Mouse (Mus musculus): ENCODE measurements around the gene Nhsl1. TPM values are rescaled to one million over a fixed set of nuclear protein-coding genes. Genes with fewer than 3 reads are reported as not detected.
"Not testable (repeated sequence)": the region's sequence is repeated elsewhere in the genome, so short reads cannot be mapped to it uniquely, and the experiment has no call there.

The Nhsl1 gene
- polyA plus RNA-seq, 1 experiment from 2014 or later = 8.1 TPM

- 91% methylated on average over 4 of the region's 4 CpGs for WGBS
- H3K27ac ChIP-seq (ENCODE audit: low read length) = no peak overlapping the region
- no peaks in the 10 kb centered on the region for H3K9me3 ChIP-seq (ENCODE audit: control insufficient read depth, low read length)
- no peak overlapping the region for H3K9ac ChIP-seq (ENCODE audit: low read depth, low read length)
- H3K4me1 ChIP-seq (ENCODE audit: control insufficient read depth, insufficient read depth, low read length) = 0 out of 2 replicates have a peak, but pooled peaks cover 2% of the 10 kb centered on the region
- ATAC-seq = no peak
- H3K4me3 ChIP-seq (ENCODE audit: low read length) = no peak overlapping the region
- peaks cover 13% of the 10 kb centered on the region; the same call in 1 of the 2 replicates for H3K36me3 ChIP-seq (ENCODE audit: control insufficient read depth, insufficient read depth, low read length)
- no peaks in the 10 kb centered on the region for H3K27me3 ChIP-seq (replicated peaks; ENCODE audit: control insufficient read depth, insufficient read depth, low read length)
- H3K4me2 ChIP-seq (ENCODE audit: low read depth, low read length) = no peak overlapping the region
Observed at GRCm38 (mm10) chr10:18530161-18530560, 211.4 kb downstream of the Nhsl1 start.

DNA sequence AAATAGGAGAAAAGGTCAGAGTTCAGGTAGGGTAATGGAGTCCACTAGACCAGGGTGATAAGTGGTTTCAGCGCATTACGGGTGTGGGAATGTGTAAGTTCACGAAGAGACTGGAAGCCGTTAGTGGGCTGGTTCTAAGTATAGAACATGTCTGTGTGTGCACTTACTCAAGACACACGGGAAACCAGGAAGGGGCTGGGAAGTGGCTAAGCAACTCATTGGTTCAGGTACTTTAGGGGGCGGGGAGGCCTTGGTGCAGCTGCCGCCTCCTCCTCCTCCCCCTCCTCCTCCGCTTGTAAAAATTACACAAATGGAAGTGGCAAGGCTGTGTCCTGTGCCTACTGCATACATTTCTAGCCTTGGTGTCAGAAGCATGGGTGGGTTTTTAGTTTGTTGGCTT, 213.5 kb downstream of the Nhsl1 start:
- Histone ChIP-seq H3K27me3 (replicated peaks; ENCODE audit: control insufficient read depth, insufficient read depth, low read length) (no peaks in the 10 kb centered on the region), H3K4me2 (ENCODE audit: low read depth, low read length) (no peak overlapping the region), H3K4me1 (ENCODE audit: control insufficient read depth, insufficient read depth, low read length) (no peaks in the 10 kb centered on the region), H3K9ac (ENCODE audit: low read depth, low read length) (no peak overlapping the region), H3K36me3 (ENCODE audit: control insufficient read depth, insufficient read depth, low read length) (peaks cover 7% of the 10 kb centered on the region; the same call in 1 of the 2 replicates), H3K4me3 (ENCODE audit: low read length) (no peak overlapping the region), H3K9me3 (ENCODE audit: control insufficient read depth, low read length) (no peaks in the 10 kb centered on the region), H3K27ac (ENCODE audit: low read length) (no peak overlapping the region)
- ATAC-seq = no peak
- WGBS = 66% methylated on average over 8 of the region's 8 CpGs

- Histone ChIP-seq H3K36me3 (ENCODE audit: control insufficient read depth, insufficient read depth, low read length) (0 out of 2 replicates have a peak, but pooled peaks cover under 1% of the 10 kb centered on the region), H3K4me1 (ENCODE audit: control insufficient read depth, insufficient read depth, low read length) (no peaks in the 10 kb centered on the region), H3K27ac (ENCODE audit: low read length) (no peak overlapping the region), H3K4me3 (ENCODE audit: low read length) (no peak overlapping the region), H3K9ac (ENCODE audit: low read depth, low read length) (no peak overlapping the region), H3K4me2 (ENCODE audit: low read depth, low read length) (no peak overlapping the region), H3K27me3 (replicated peaks; ENCODE audit: control insufficient read depth, insufficient read depth, low read length) (no peaks in the 10 kb centered on the region), H3K9me3 (ENCODE audit: control insufficient read depth, low read length) (no peaks in the 10 kb centered on the region)
- ATAC-seq = no peak
- WGBS = 95% methylated on average over 2 of the region's 2 CpGs
Observed at GRCm38 (mm10) chr10:18536889-18537288, 218.1 kb downstream of the Nhsl1 start.

DNA sequence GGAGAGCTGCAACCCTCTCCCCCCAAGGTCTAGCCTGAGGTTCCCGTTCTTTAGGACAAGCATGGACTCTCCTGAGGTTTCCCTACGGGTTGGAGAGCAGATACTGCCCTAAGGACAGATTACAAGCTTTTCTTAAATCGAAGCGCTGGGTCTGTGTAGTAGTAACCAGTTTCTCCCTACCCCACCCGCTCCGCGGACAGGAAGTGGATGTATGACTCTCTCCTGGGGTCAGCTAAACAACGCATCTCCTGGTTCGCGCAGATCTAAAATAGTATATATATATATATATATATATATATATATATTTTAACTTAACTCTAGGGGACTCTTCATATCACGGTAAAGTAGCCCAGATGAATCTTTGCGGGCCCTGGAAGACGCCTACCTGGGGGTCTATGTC, 226.5 kb downstream of the Nhsl1 start:
- Histone ChIP-seq H3K27ac (ENCODE audit: low read length) (peak overlapping the region; percentile 27; the same call in 1 of the 2 replicates), H3K4me2 (ENCODE audit: low read depth, low read length) (peak overlapping the region; percentile 95), H3K27me3 (replicated peaks; ENCODE audit: control insufficient read depth, insufficient read depth, low read length) (no peaks in the 10 kb centered on the region), H3K36me3 (ENCODE audit: control insufficient read depth, insufficient read depth, low read length) (no peaks in the 10 kb centered on the region), H3K4me3 (ENCODE audit: low read length) (peak overlapping the region; percentile 67), H3K4me1 (ENCODE audit: control insufficient read depth, insufficient read depth, low read length) (peaks cover 9% of the 10 kb centered on the region; the same call in 1 of the 2 replicates), H3K9ac (ENCODE audit: low read depth, low read length) (peak overlapping the region; percentile 79), H3K9me3 (ENCODE audit: control insufficient read depth, low read length) (no peaks in the 10 kb centered on the region)
- whole genome bisulfite sequencing = 4% methylated on average over 13 of the region's 13 CpGs
- ATAC-seq = no peak

- WGBS = 1% methylated on average over 22 of the region's 22 CpGs
Observed at GRCm38 (mm10) chr10:18545813-18546235, 227.0 kb downstream of the Nhsl1 start, which contains the start of gene Hebp2. Gene Hebp2, minus strand, starts transcription at chr10:18546076.

DNA sequence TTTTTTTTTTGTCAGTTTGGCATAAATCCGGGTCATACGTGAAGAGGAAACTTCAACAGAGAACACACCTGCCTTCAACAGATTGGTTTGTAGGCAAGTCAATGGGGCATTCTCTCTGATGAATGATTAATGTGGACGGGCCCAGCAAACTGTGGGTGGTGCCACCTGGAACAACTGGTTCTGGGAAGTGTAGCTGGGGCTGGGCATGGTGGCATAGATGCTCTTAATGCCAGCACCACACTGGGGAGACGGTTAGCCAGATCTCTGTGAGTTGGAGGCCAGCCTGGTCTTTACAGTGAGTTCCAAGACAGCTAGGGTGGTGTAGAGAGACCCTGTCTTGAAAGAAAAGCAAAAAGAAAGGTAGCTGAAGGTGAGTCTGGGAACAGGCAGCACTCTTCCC, 228.6 kb downstream of the Nhsl1 start:
- H3K36me3 ChIP-seq (ENCODE audit: control insufficient read depth, insufficient read depth, low read length) = no peaks in the 10 kb centered on the region
- WGBS = 63% methylated on average over 4 of the region's 4 CpGs
- no peaks in the 10 kb centered on the region for H3K9me3 ChIP-seq (ENCODE audit: control insufficient read depth, low read length)
- H3K27me3 ChIP-seq (replicated peaks; ENCODE audit: control insufficient read depth, insufficient read depth, low read length) = no peaks in the 10 kb centered on the region
- 0 out of 2 replicates have a peak, but pooled peaks have one; percentile 4 for ATAC-seq
- H3K4me1 ChIP-seq (ENCODE audit: control insufficient read depth, insufficient read depth, low read length) = peaks cover 9% of the 10 kb centered on the region; the same call in 1 of the 2 replicates
- H3K4me3 ChIP-seq (ENCODE audit: low read length) = no peak overlapping the region
- no peak overlapping the region for H3K4me2 ChIP-seq (ENCODE audit: low read depth, low read length)
- no peak overlapping the region for H3K9ac ChIP-seq (ENCODE audit: low read depth, low read length)
- H3K27ac ChIP-seq (ENCODE audit: low read length) = no peak overlapping the region

More at GRCm38 (mm10) chr10:18545813-18546235, 227.0 kb downstream of the Nhsl1 start, which contains the start of gene Hebp2:
- H3K9me3 ChIP-seq (ENCODE audit: control insufficient read depth, low read length) = no peaks in the 10 kb centered on the region
- H3K9ac ChIP-seq (ENCODE audit: low read depth, low read length) = peak within 1 kb of the TSS; percentile 79
- H3K4me2 ChIP-seq (ENCODE audit: low read depth, low read length) = peak within 1 kb of the TSS; percentile 95
- H3K36me3 ChIP-seq (ENCODE audit: control insufficient read depth, insufficient read depth, low read length) = no peaks in the 10 kb centered on the region
- no peaks in the 10 kb centered on the region for H3K27me3 ChIP-seq (replicated peaks; ENCODE audit: control insufficient read depth, insufficient read depth, low read length)
- peak within 1 kb of the TSS; percentile 27; the same call in 1 of the 2 replicates for H3K27ac ChIP-seq (ENCODE audit: low read length)
- H3K4me1 ChIP-seq (ENCODE audit: control insufficient read depth, insufficient read depth, low read length) = peaks cover 9% of the 10 kb centered on the region; the same call in 1 of the 2 replicates
- H3K4me3 ChIP-seq (ENCODE audit: low read length) = peak within 1 kb of the TSS; percentile 67
- peak; percentile 88 for ATAC-seq

- no peaks in the 10 kb centered on the region for H3K9me3 ChIP-seq (ENCODE audit: control insufficient read depth, low read length)
- peaks cover 9% of the 10 kb centered on the region; the same call in 1 of the 2 replicates for H3K4me1 ChIP-seq (ENCODE audit: control insufficient read depth, insufficient read depth, low read length)
- WGBS = 9% methylated on average over 35 of the region's 35 CpGs
- no peaks in the 10 kb centered on the region for H3K36me3 ChIP-seq (ENCODE audit: control insufficient read depth, insufficient read depth, low read length)
- H3K27me3 ChIP-seq (replicated peaks; ENCODE audit: control insufficient read depth, insufficient read depth, low read length) = no peaks in the 10 kb centered on the region
- H3K4me3 ChIP-seq (ENCODE audit: low read length) = peak overlapping the region; percentile 43
- peak overlapping the region; percentile 49; the same call in 1 of the 2 replicates for H3K9ac ChIP-seq (ENCODE audit: low read depth, low read length)
- no peak; the same call in 1 of the 2 replicates for ATAC-seq
- peak overlapping the region; percentile 71 for H3K4me2 ChIP-seq (ENCODE audit: low read depth, low read length)
- no peak overlapping the region for H3K27ac ChIP-seq (ENCODE audit: low read length)
Observed at GRCm38 (mm10) chr10:18549321-18550216, 230.8 kb downstream of the Nhsl1 start.

DNA sequence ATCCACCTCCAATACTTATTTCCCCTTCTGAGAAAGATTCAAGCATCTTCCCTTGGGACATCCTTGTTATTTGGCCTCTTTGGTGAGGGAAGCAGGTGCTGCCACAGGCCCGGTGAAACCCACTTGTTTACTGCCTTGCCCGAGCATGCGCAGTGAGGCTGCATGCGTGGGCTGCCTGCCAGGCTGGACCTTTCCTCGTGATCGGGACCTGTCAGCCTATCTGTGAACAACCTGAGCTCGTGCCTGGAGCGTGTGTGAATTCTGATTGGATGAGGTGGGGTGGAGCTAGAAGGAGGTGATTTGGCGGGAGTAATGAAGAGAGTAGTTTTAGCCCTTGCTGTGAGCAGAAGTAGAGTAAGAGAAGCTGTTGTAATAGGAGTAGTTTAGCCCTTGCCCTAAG, 240.3 kb downstream of the Nhsl1 start:
- not testable (repeated sequence) for H3K4me3 ChIP-seq (ENCODE audit: low read length); H3K36me3 ChIP-seq (ENCODE audit: control insufficient read depth, insufficient read depth, low read length); H3K4me2 ChIP-seq (ENCODE audit: low read depth, low read length); ATAC-seq; H3K9me3 ChIP-seq (ENCODE audit: control insufficient read depth, low read length); H3K27me3 ChIP-seq (replicated peaks; ENCODE audit: control insufficient read depth, insufficient read depth, low read length); H3K4me1 ChIP-seq (ENCODE audit: control insufficient read depth, insufficient read depth, low read length); H3K9ac ChIP-seq (ENCODE audit: low read depth, low read length); H3K27ac ChIP-seq (ENCODE audit: low read length)
- 86% methylated on average over 9 of the region's 9 CpGs for WGBS

DNA sequence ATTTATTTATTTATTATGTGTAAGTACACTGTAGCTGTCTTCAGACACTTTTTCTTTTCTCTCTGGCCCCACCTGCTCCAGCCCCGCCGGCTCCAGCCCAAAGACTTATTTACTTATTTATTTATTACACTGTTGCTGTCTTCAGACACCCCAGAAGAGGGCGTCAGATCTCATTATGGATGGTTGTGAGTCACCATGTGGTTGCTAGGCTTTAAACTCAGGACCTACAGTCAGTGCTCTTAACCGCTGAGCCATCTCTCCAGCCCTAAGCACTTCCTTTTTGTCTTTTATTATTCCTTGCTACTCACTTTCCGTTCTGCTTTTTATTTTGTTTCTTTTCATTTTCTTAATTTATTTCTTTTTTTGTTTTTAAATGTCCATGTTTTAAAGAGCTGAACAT, 242.7 kb downstream of the Nhsl1 start:
- Histone ChIP-seq H3K36me3 (ENCODE audit: control insufficient read depth, insufficient read depth, low read length) (no peaks in the 10 kb centered on the region), H3K27me3 (replicated peaks; ENCODE audit: control insufficient read depth, insufficient read depth, low read length) (no peaks in the 10 kb centered on the region), H3K27ac (ENCODE audit: low read length) (no peak overlapping the region), H3K4me3 (ENCODE audit: low read length) (no peak overlapping the region), H3K4me2 (ENCODE audit: low read depth, low read length) (no peak overlapping the region), H3K4me1 (ENCODE audit: control insufficient read depth, insufficient read depth, low read length) (no peaks in the 10 kb centered on the region), H3K9ac (ENCODE audit: low read depth, low read length) (no peak overlapping the region), H3K9me3 (ENCODE audit: control insufficient read depth, low read length) (no peaks in the 10 kb centered on the region)
- WGBS = 49% methylated on average over 5 of the region's 5 CpGs
- ATAC-seq = no peak
